Mouse (Mus musculus) ES-E14 (cell line): ENCODE results near the gene Rubcnl. TPM values are rescaled to one million over a fixed set of nuclear protein-coding genes. Genes with fewer than 3 reads are reported as not detected.

Source experiments
- DNase-seq: peaks from one replicate; pipeline ENCODE4 v3.0.0-alpha.2; 2013; ENCODE audit warnings: low read depth, low spot score
- H3K27ac ChIP-seq: 2 replicates; pipeline ENCODE4 v1.5.1; 2012; ENCODE audit warnings: low read depth, mild to moderate bottlenecking, low read length, moderate library complexity, mixed read lengths; ENCODE audit not compliant: poor library complexity, insufficient read depth, severe bottlenecking
- H3K36me3 ChIP-seq: 2 replicates; pipeline ENCODE4 v1.6.1; 2012; ENCODE audit warnings: mild to moderate bottlenecking, low read length, moderate library complexity, mixed read lengths; ENCODE audit not compliant: control insufficient read depth, poor library complexity, insufficient read depth, severe bottlenecking
- H3K4me1 ChIP-seq, 2 experiments: fragments of 150-350 bp in 1 of 2; sonication (generic) in 1 of 2; 2 replicates each; pipeline ENCODE4 v1.6.1; 2012; ENCODE audit warnings: low read length in 2 of 2, mild to moderate bottlenecking in 1 of 2, mixed read lengths in 1 of 2; ENCODE audit not compliant: control insufficient read depth in 2 of 2, insufficient read depth in 2 of 2, poor library complexity in 1 of 2
- H3K4me3 ChIP-seq, 2 experiments: fragments of 150-350 bp in 1 of 2; sonication (generic) in 1 of 2; 2 replicates each; pipeline ENCODE4 v1.5.1; 2012; ENCODE audit warnings: low read length in 2 of 2, low read depth in 1 of 2, mild to moderate bottlenecking in 1 of 2, mixed read lengths in 1 of 2; ENCODE audit not compliant: insufficient read depth in 1 of 2, poor library complexity in 1 of 2, severe bottlenecking in 1 of 2
- H3K9ac ChIP-seq: 2 replicates; pipeline ENCODE4 v1.6.1; 2012; ENCODE audit warnings: low read depth, mild to moderate bottlenecking, low read length, mixed read lengths; ENCODE audit not compliant: poor library complexity, insufficient read depth, severe bottlenecking
- H3K9me3 ChIP-seq: fragments of 150-350 bp; sonication (generic); 2 replicates; pipeline ENCODE4 v1.6.1; 2012; ENCODE audit warnings: low read depth, mild to moderate bottlenecking, low read length; ENCODE audit not compliant: control insufficient read depth, insufficient read depth
- CHD2 ChIP-seq: IDR thresholded peaks from 2 replicates; pipeline ENCODE4 v1.6.1; 2014; ENCODE audit warnings: mild to moderate bottlenecking, low read depth, low read length, inconsistent platforms
- HCFC1 ChIP-seq: IDR thresholded peaks from 2 replicates; pipeline ENCODE4 v1.6.1; 2012; ENCODE audit warnings: low read length, inconsistent platforms, borderline replicate concordance; ENCODE audit not compliant: insufficient read depth
- MAFK ChIP-seq: IDR thresholded peaks from 2 replicates; pipeline ENCODE4 v1.6.1; 2014; ENCODE audit warnings: mild to moderate bottlenecking, low read depth, low read length, inconsistent platforms; ENCODE audit not compliant: insufficient read depth
- ZC3H11A ChIP-seq: IDR thresholded peaks from 2 replicates; pipeline ENCODE4 v1.6.1; 2012; ENCODE audit warnings: low read depth, mild to moderate bottlenecking, inconsistent platforms, low read length, borderline replicate concordance
- ZNF384 ChIP-seq: IDR thresholded peaks from 2 replicates; pipeline ENCODE4 v1.6.1; 2012; ENCODE audit warnings: low read depth, low read length, inconsistent platforms
- in situ Hi-C, 2 experiments: fragments of 600-800 bp; cut with MboI; formaldehyde crosslinking; loops; one replicate each; pipeline ENCODE4 v1.15.1; 2025; ENCODE audit warnings: low sequenced_read_pairs in 2 of 2, inconsistent platforms in 1 of 2; ENCODE audit not compliant: unreplicated experiment in 2 of 2
- total RNA-seq: library from RNA; depleted of rRNA; stranded (reverse); fragments of 300-350 nt; gene quantifications from 2 replicates; pipeline ENCODE4 v1.2.3, GENCODE M21; 2012

The Rubcnl gene
- total RNA-seq, 1 experiment, result 0.09 TPM

DNA sequence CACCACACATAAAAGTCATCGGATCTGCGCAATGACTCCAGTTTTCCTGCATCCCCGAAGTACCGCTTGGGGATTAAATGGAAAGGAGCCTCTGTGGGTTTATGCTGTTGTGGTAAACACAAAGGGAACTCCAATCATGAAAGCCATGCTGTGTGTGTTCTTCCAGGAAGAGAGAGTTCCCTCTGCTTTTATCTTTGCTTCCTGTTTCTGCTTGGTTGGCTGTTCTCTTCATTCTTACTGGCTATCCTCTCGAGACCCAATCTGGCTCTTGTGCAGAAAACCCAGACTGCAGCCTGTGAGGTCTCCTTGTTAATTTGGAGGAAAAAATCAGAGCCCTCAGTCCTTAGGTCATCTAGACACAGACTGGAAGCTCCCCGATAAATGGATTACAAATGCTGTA lies 38.9 kb upstream of the Rubcnl start:
- H3K9ac ChIP-seq, result no peak overlapping the region
- in situ Hi-C loops, result loop anchor here (25.0 kb wide), 1 partner anchor 215 kb away; no protein-coding TSS in a partner anchor
- TF ChIP-seq CHD2 (no peak), ZC3H11A (no peak), ZNF384 (no peak), MAFK (no peak), HCFC1 (no peak)
- no peak for DNase-seq
- peaks cover 2 to 3% of the 10 kb centered on the region in 2 experiments; a peak in 2 of 4 replicates for H3K4me1 ChIP-seq
- no peak overlapping the region for H3K4me3 ChIP-seq
- no peak overlapping the region for H3K27ac ChIP-seq
- H3K9me3 ChIP-seq, result no peaks in the 10 kb centered on the region
- H3K36me3 ChIP-seq, result no peaks in the 10 kb centered on the region

- Histone ChIP-seq H3K4me1 (peaks cover 2 to 3% of the 10 kb centered on the region in 2 experiments; a peak in 1 of 4 replicates), H3K27ac (no peak overlapping the region), H3K36me3 (no peaks in the 10 kb centered on the region), H3K4me3 (no peak overlapping the region), H3K9ac (no peak overlapping the region), H3K9me3 (no peaks in the 10 kb centered on the region)
- no peak for DNase-seq
- in situ Hi-C loops, result loop anchor here (25.0 kb wide), 1 partner anchor 219 kb away; no protein-coding TSS in a partner anchor
- TF ChIP-seq MAFK (no peak), ZNF384 (no peak), CHD2 (no peak), HCFC1 (no peak), ZC3H11A (no peak)
Measured at GRCm38 (mm10) chr14:74981016-74981415, 34.8 kb upstream of the Rubcnl start.

DNA sequence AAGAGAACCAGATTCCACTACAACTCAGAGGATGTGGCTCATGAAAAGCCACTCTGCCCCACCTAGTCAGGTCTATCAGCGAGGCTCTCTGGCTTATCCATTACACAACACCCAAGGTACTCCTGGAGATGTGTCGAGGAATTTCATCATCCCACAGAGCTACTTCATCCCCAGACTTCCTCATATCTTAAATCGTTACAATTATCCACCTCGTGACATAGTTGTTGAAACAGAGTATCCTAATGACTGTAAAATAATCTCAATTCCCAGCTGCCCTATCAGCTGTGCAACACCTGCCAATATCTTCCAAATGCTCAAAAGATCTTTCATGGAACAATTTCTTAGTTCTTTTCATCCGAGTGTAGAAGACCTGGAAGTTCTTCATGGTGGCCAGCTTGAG lies 32.7 kb upstream of the Rubcnl start:
- H3K27ac ChIP-seq, result no peak overlapping the region
- DNase-seq, result no peak
- H3K9ac ChIP-seq, result no peak overlapping the region
- H3K4me1 ChIP-seq, result peaks cover 0 to 3% of the 10 kb centered on the region in 2 experiments; a peak in 1 of 4 replicates
- in situ Hi-C loops, result loop anchor here (25.0 kb wide), 1 partner anchor 221 kb away; no protein-coding TSS in a partner anchor
- TF ChIP-seq ZC3H11A (no peak), ZNF384 (no peak), CHD2 (no peak), HCFC1 (no peak), MAFK (no peak)
- H3K36me3 ChIP-seq, result no peaks in the 10 kb centered on the region
- no peaks in the 10 kb centered on the region for H3K9me3 ChIP-seq
- H3K4me3 ChIP-seq, result no peak overlapping the region

GRCm38 (mm10) chr14:74984817-74985391 lies 30.9 kb upstream of the Rubcnl start:
- H3K4me1 ChIP-seq, result peaks cover 0 to 3% of the 10 kb centered on the region in 2 experiments; a peak in 1 of 4 replicates
- H3K4me3 ChIP-seq, result no peak overlapping the region
- in situ Hi-C loops, result loop anchor here (25.0 kb wide), 1 partner anchor 223 kb away; no protein-coding TSS in a partner anchor
- no peak overlapping the region for H3K9ac ChIP-seq
- no peak for DNase-seq
- TF ChIP-seq MAFK, result no peak
- no peak for TF ChIP-seq CHD2
- no peak overlapping the region for H3K27ac ChIP-seq
- no peaks in the 10 kb centered on the region for H3K36me3 ChIP-seq
- no peaks in the 10 kb centered on the region for H3K9me3 ChIP-seq
